ENCODE assay signal across 23 mouse cellular contexts in genomic region chr1:180559454-180559853, GRCm38 (mm10). TPM values are rescaled to one million over a fixed set of nuclear protein-coding genes. Genes with fewer than 3 reads are reported as not detected.
DNase-seq lines count a peak whose midpoint lies in the region; ATAC-seq and TF ChIP-seq lines count a peak whose summit lies in the region.
"Had no signal": no experiment of that assay in that cellular context is flagged by ENCODE, and none has a peak within 500 bp of the region (broad histone marks: within the 10 kb centered on the region; RNA-seq: fewer than 3 reads in every experiment).

No protein-coding gene starts in this region.

- no peak for TF ChIP-seq CTCF in CH12.LX (conservative IDR thresholded peaks at IDR 0.05 in 1 of 2, IDR thresholded peaks at IDR 0.05 in 1 of 2; ENCODE audit: low read depth in 2 of 2, low read length in 2 of 2)
- no peak for TF ChIP-seq CTCF in brain, embryonic 14.5 days (IDR thresholded peaks at IDR 0.05; ENCODE audit: borderline replicate concordance, extremely low read depth, insufficient read depth, insufficient read length)

- DNase-seq in midbrain, embryonic 11.5 days (ENCODE audit: low spot score, missing footprints): no peak
- DNase-seq in CH12.LX (ENCODE audit: extremely low read depth): no peak
- peak; percentile 29 for DNase-seq in brain, embryonic 14.5 days (ENCODE audit: low read depth)
- DNase-seq: adrenal gland, adult 8-10 months; adrenal gland, postnatal 25 days; cerebellum, adult 18-20 months; cerebellum, adult 9-10 months; cerebellum, postnatal 14 days; gastrocnemius, postnatal 25 days; heart, adult 18-20 months; heart, postnatal 10 days; heart, postnatal 36 days had no signal

- no peak for TF ChIP-seq EP300 in CH12.LX (IDR thresholded peaks at IDR 0.05; ENCODE audit: low read length)

- no peak overlapping the region for H3K4me3 ChIP-seq in hindbrain, embryonic 12.5 days
- no peak overlapping the region for H3K4me3 ChIP-seq in hindbrain, embryonic 16.5 days (ENCODE audit: low read length)
- H3K4me3 ChIP-seq in midbrain, embryonic 12.5 days: no peak overlapping the region
- no peak overlapping the region for H3K4me3 ChIP-seq in midbrain, embryonic 11.5 days (ENCODE audit: low read depth, low read length)
- peak overlapping the region in 1 of 3 experiments; percentile 49 for H3K4me3 ChIP-seq in CH12.LX (replicated peaks in 1 of 3; ENCODE audit: low read depth in 2 of 3, low read length in 2 of 3, poor library complexity in 1 of 3)
- H3K4me3 ChIP-seq: embryonic facial prominence, embryonic 13.5 days; heart, embryonic 12.5 days; heart, embryonic 15.5 days; hindbrain, embryonic 10.5 days had no signal

- TF ChIP-seq RAD21 in CH12.LX (IDR thresholded peaks at IDR 0.05; ENCODE audit: low read depth, low read length): no peak

- H3K79me2 ChIP-seq in CH12.LX (replicated peaks; ENCODE audit: control insufficient read depth, extremely low read depth, insufficient read depth, poor library complexity, severe bottlenecking): no peaks in the 10 kb centered on the region

- no peaks in the 10 kb centered on the region for H3K36me3 ChIP-seq in hindbrain, embryonic 12.5 days
- no peaks in the 10 kb centered on the region for H3K36me3 ChIP-seq in hindbrain, embryonic 16.5 days (ENCODE audit: control insufficient read depth, insufficient read depth, low read length)
- H3K36me3 ChIP-seq in midbrain, embryonic 12.5 days: no peaks in the 10 kb centered on the region
- no peaks in the 10 kb centered on the region for H3K36me3 ChIP-seq in midbrain, embryonic 11.5 days (ENCODE audit: control insufficient read depth, insufficient read depth, low read length)
- H3K36me3 ChIP-seq in CH12.LX (replicated peaks in 1 of 2; ENCODE audit: control insufficient read depth in 1 of 2, insufficient read depth in 1 of 2, low read length in 1 of 2): no peaks in the 10 kb centered on the region
- H3K36me3 ChIP-seq: embryonic facial prominence, embryonic 13.5 days; heart, embryonic 12.5 days; heart, embryonic 15.5 days; hindbrain, embryonic 10.5 days had no signal

- no peaks in the 10 kb centered on the region for H3K9me3 ChIP-seq in hindbrain, embryonic 12.5 days (replicated peaks)
- H3K9me3 ChIP-seq in hindbrain, embryonic 16.5 days (ENCODE audit: control insufficient read depth, low read length): no peaks in the 10 kb centered on the region
- no peaks in the 10 kb centered on the region for H3K9me3 ChIP-seq in midbrain, embryonic 12.5 days
- no peaks in the 10 kb centered on the region for H3K9me3 ChIP-seq in midbrain, embryonic 11.5 days (ENCODE audit: control insufficient read depth, low read length)
- H3K9me3 ChIP-seq in CH12.LX (replicated peaks; ENCODE audit: low read length): no peaks in the 10 kb centered on the region
- H3K9me3 ChIP-seq: embryonic facial prominence, embryonic 13.5 days; heart, embryonic 12.5 days; heart, embryonic 15.5 days; hindbrain, embryonic 10.5 days had no signal

- no peak overlapping the region for H3K9ac ChIP-seq in hindbrain, embryonic 12.5 days
- no peak overlapping the region for H3K9ac ChIP-seq in hindbrain, embryonic 16.5 days (ENCODE audit: low read depth, low read length)
- H3K9ac ChIP-seq in midbrain, embryonic 12.5 days (replicated peaks): no peak overlapping the region
- H3K9ac ChIP-seq in midbrain, embryonic 11.5 days (ENCODE audit: low read length): no peak overlapping the region
- peak overlapping the region; percentile 74 for H3K9ac ChIP-seq in CH12.LX (ENCODE audit: insufficient read depth, low read depth)
- H3K9ac ChIP-seq: embryonic facial prominence, embryonic 13.5 days; heart, embryonic 12.5 days; heart, embryonic 15.5 days; hindbrain, embryonic 14.5 days had no signal

- H3K4me1 ChIP-seq in hindbrain, embryonic 12.5 days: no peaks in the 10 kb centered on the region
- H3K4me1 ChIP-seq in hindbrain, embryonic 16.5 days (ENCODE audit: control insufficient read depth, insufficient read depth, low read depth, low read length): no peaks in the 10 kb centered on the region
- 0 out of 2 replicates have a peak, but pooled peaks cover 4% of the 10 kb centered on the region for H3K4me1 ChIP-seq in midbrain, embryonic 12.5 days
- H3K4me1 ChIP-seq in midbrain, embryonic 11.5 days (ENCODE audit: control insufficient read depth, insufficient read depth, low read length): no peaks in the 10 kb centered on the region
- peaks cover 19 to 26% of the 10 kb centered on the region in 2 experiments for H3K4me1 ChIP-seq in CH12.LX (ENCODE audit: control insufficient read depth in 1 of 2, insufficient read depth in 2 of 2)
- H3K4me1 ChIP-seq: embryonic facial prominence, embryonic 13.5 days; heart, embryonic 12.5 days had no signal

- TF ChIP-seq POLR2A in CH12.LX (IDR thresholded peaks at IDR 0.05; ENCODE audit: low read depth, low read length): no peak; the same call in 1 of the 2 replicates
- no peak for TF ChIP-seq POLR2A in brain, embryonic 14.5 days (IDR thresholded peaks at IDR 0.05; ENCODE audit: borderline replicate concordance, extremely low read depth, insufficient read depth, insufficient read length, poor library complexity, severe bottlenecking)

- in situ Hi-C loops in CH12.LX (cut with MboI; ENCODE audit: low pct_ligation_motif_present, low pct_unique_long_range_greater_than_20kb, low sequenced_read_pairs): no loop called here

- dilution Hi-C loops in CH12.LX (cut with MboI; ENCODE audit: extremely low pct_ligation_motif_present, extremely low pct_unique_long_range_greater_than_20kb, low sequenced_read_pairs): no loop called here

- 75% methylated on average over 8 of the region's 8 CpGs for WGBS in hindbrain, embryonic 12.5 days
- WGBS in hindbrain, embryonic 16.5 days: 56% methylated on average over 8 of the region's 8 CpGs
- 44% methylated on average over 8 of the region's 8 CpGs for WGBS in midbrain, embryonic 12.5 days
- 41% methylated on average over 8 of the region's 8 CpGs for WGBS in midbrain, embryonic 11.5 days

- no peak for ATAC-seq in hindbrain, embryonic 12.5 days (ENCODE audit: low FRiP score)
- ATAC-seq in hindbrain, embryonic 16.5 days: no peak
- ATAC-seq in midbrain, embryonic 12.5 days (ENCODE audit: low FRiP score, low read depth): peak; percentile 49; the same call in 1 of the 2 replicates
- no peak; the same call in 1 of the 2 replicates for ATAC-seq in midbrain, embryonic 11.5 days (ENCODE audit: low FRiP score)
- ATAC-seq: activated CD4-positive, CD25-positive, alpha-beta regulatory T cell, adult 4 months; CD4-positive, CD25-positive, alpha-beta regulatory T cell, adult 4 months; forebrain, embryonic 14.5 days had no signal

- no peaks in the 10 kb centered on the region; the same call in 1 of the 2 replicates for H3K27me3 ChIP-seq in hindbrain, embryonic 12.5 days
- no peaks in the 10 kb centered on the region for H3K27me3 ChIP-seq in hindbrain, embryonic 16.5 days (replicated peaks; ENCODE audit: control insufficient read depth, insufficient read depth, low read length)
- H3K27me3 ChIP-seq in midbrain, embryonic 12.5 days: peaks cover 28% of the 10 kb centered on the region
- H3K27me3 ChIP-seq in midbrain, embryonic 11.5 days (ENCODE audit: control insufficient read depth, insufficient read depth, low read length): peaks cover 2% of the 10 kb centered on the region; the same call in 1 of the 2 replicates
- H3K27me3 ChIP-seq in CH12.LX (replicated peaks): no peaks in the 10 kb centered on the region
- H3K27me3 ChIP-seq: embryonic facial prominence, embryonic 13.5 days; heart, embryonic 15.5 days had no signal

- no peak overlapping the region for H3K4me2 ChIP-seq in hindbrain, embryonic 12.5 days (replicated peaks)
- H3K4me2 ChIP-seq in hindbrain, embryonic 16.5 days (ENCODE audit: low read length): no peak overlapping the region
- H3K4me2 ChIP-seq in midbrain, embryonic 12.5 days (replicated peaks): no peak overlapping the region
- no peak overlapping the region for H3K4me2 ChIP-seq in midbrain, embryonic 11.5 days
- peak overlapping the region; percentile 98 for H3K4me2 ChIP-seq in CH12.LX (ENCODE audit: insufficient read depth, low read depth, poor library complexity, severe bottlenecking)
- H3K4me2 ChIP-seq: embryonic facial prominence, embryonic 13.5 days; heart, embryonic 12.5 days; heart, embryonic 15.5 days; hindbrain, embryonic 14.5 days had no signal

- 0 out of 2 replicates have a peak overlapping the region, but pooled peaks have one; percentile 2 for H3K27ac ChIP-seq in hindbrain, embryonic 12.5 days
- no peak overlapping the region for H3K27ac ChIP-seq in hindbrain, embryonic 16.5 days (ENCODE audit: low read depth, low read length)
- no peak overlapping the region for H3K27ac ChIP-seq in midbrain, embryonic 12.5 days (replicated peaks)
- H3K27ac ChIP-seq in midbrain, embryonic 11.5 days (ENCODE audit: low read depth, low read length): no peak overlapping the region
- peak overlapping the region; percentile 94 for H3K27ac ChIP-seq in CH12.LX (ENCODE audit: insufficient read depth, low read depth)
- H3K27ac ChIP-seq: embryonic facial prominence, embryonic 13.5 days; heart, embryonic 15.5 days; hindbrain, embryonic 10.5 days; hindbrain, embryonic 14.5 days had no signal

TF ChIP-seq in CH12.LX, 34 proteins besides CTCF, POLR2A, EP300 and RAD21 (continues in another document):
- TF ChIP-seq ZMIZ1 (IDR thresholded peaks at IDR 0.05; ENCODE audit: low read depth, low read length) (peak; percentile 60; the same call in 1 of the 2 replicates), GABPA (IDR thresholded peaks at IDR 0.05; ENCODE audit: insufficient replicate concordance, low read depth, low read length) (no peak), SMC3 (IDR thresholded peaks at IDR 0.05; ENCODE audit: low read depth, low read length) (no peak), MYC (IDR thresholded peaks at IDR 0.05; ENCODE audit: low read depth, low read length) (peak; percentile 84), HCFC1 (IDR thresholded peaks at IDR 0.05; ENCODE audit: low read depth, low read length) (no peak), NELFE (IDR thresholded peaks at IDR 0.05; ENCODE audit: low read depth, low read length) (peak; percentile 48; the same call in 1 of the 2 replicates), JUND (conservative IDR thresholded peaks at IDR 0.05; ENCODE audit: low read depth, low read length) (peak; percentile 5; the same call in 1 of the 2 replicates), MAX (IDR thresholded peaks at IDR 0.05; ENCODE audit: low read length) (peak; percentile 80), MXI1 (IDR thresholded peaks at IDR 0.05; ENCODE audit: low read depth, low read length) (peak; percentile 65; the same call in 1 of the 2 replicates), BHLHE40 (IDR thresholded peaks at IDR 0.05; ENCODE audit: low read depth, low read length) (peak; percentile 60)

RNA-seq across cellular contexts. Expression of gene Parp1, which starts 9.3 kb away (rescaled TPM):
- 174 and 178 TPM in 2 replicates for polyA plus RNA-seq in hindbrain, embryonic 12.5 days (2016; fragmentation: Nextera tagmentation; extraction: Ambion mirVana)
- polyA plus RNA-seq in hindbrain, embryonic 16.5 days (2015; fragmentation: Nextera tagmentation; extraction: Ambion mirVana): 80.2 and 91.9 TPM in 2 replicates
- 219 and 220 TPM in 2 replicates for polyA plus RNA-seq in midbrain, embryonic 12.5 days (2016; fragmentation: Nextera tagmentation; extraction: Ambion mirVana)
- 188 and 213 TPM in 2 replicates for polyA plus RNA-seq in midbrain, embryonic 11.5 days (2014; fragmentation: Nextera tagmentation; extraction: Ambion mirVana)
- total RNA-seq in CH12.LX (2012; rRNA removed) (313 and 333 TPM in 2 replicates), CH12.LX (2014; rRNA removed) (304 and 310 TPM in 2 replicates)
- polyA plus RNA-seq in CH12.LX (2012; ENCODE audit: insufficient read length, low read depth): 310 and 344 TPM in 2 replicates
- 105 and 115 TPM in 2 replicates for polyA plus RNA-seq in brain, embryonic 14.5 days (2012; rRNA removed)

Comparison
In these comparisons a context has a peak if more than half of its experiments do, and no peak if none do; other contexts are left out.
1. H3K27ac ChIP-seq: peak in hindbrain, embryonic 12.5 days (single experiment) and CH12.LX (single experiment); none in hindbrain, embryonic 16.5 days (single experiment), midbrain, embryonic 12.5 days (single experiment) and midbrain, embryonic 11.5 days (single experiment).